Mouse (Mus musculus) ES-E14 (cell line): ENCODE data around the gene Phxr2. TPM values are rescaled to one million over a fixed set of nuclear protein-coding genes. Genes with fewer than 3 reads are reported as not detected.

ENCODE experiments used
- DNase-seq: peaks from one replicate; pipeline ENCODE4 v3.0.0-alpha.2; 2013; ENCODE audit warnings: low read depth, low spot score
- H3K27ac ChIP-seq: 2 replicates; pipeline ENCODE4 v1.5.1; 2012; ENCODE audit warnings: low read depth, mild to moderate bottlenecking, low read length, moderate library complexity, mixed read lengths; ENCODE audit not compliant: poor library complexity, insufficient read depth, severe bottlenecking
- H3K36me3 ChIP-seq: 2 replicates; pipeline ENCODE4 v1.6.1; 2012; ENCODE audit warnings: mild to moderate bottlenecking, low read length, moderate library complexity, mixed read lengths; ENCODE audit not compliant: control insufficient read depth, poor library complexity, insufficient read depth, severe bottlenecking
- H3K4me1 ChIP-seq, 2 experiments: fragments of 150-350 bp in 1 of 2; sonication (generic) in 1 of 2; 2 replicates each; pipeline ENCODE4 v1.6.1; 2012; ENCODE audit warnings: low read length in 2 of 2, mild to moderate bottlenecking in 1 of 2, mixed read lengths in 1 of 2; ENCODE audit not compliant: control insufficient read depth in 2 of 2, insufficient read depth in 2 of 2, poor library complexity in 1 of 2
- H3K4me3 ChIP-seq, 2 experiments: fragments of 150-350 bp in 1 of 2; sonication (generic) in 1 of 2; 2 replicates each; pipeline ENCODE4 v1.5.1; 2012; ENCODE audit warnings: low read length in 2 of 2, low read depth in 1 of 2, mild to moderate bottlenecking in 1 of 2, mixed read lengths in 1 of 2; ENCODE audit not compliant: insufficient read depth in 1 of 2, poor library complexity in 1 of 2, severe bottlenecking in 1 of 2
- H3K9ac ChIP-seq: 2 replicates; pipeline ENCODE4 v1.6.1; 2012; ENCODE audit warnings: low read depth, mild to moderate bottlenecking, low read length, mixed read lengths; ENCODE audit not compliant: poor library complexity, insufficient read depth, severe bottlenecking
- H3K9me3 ChIP-seq: fragments of 150-350 bp; sonication (generic); 2 replicates; pipeline ENCODE4 v1.6.1; 2012; ENCODE audit warnings: low read depth, mild to moderate bottlenecking, low read length; ENCODE audit not compliant: control insufficient read depth, insufficient read depth
- CHD2 ChIP-seq: IDR thresholded peaks from 2 replicates; pipeline ENCODE4 v1.6.1; 2014; ENCODE audit warnings: mild to moderate bottlenecking, low read depth, low read length, inconsistent platforms
- HCFC1 ChIP-seq: IDR thresholded peaks from 2 replicates; pipeline ENCODE4 v1.6.1; 2012; ENCODE audit warnings: low read length, inconsistent platforms, borderline replicate concordance; ENCODE audit not compliant: insufficient read depth
- MAFK ChIP-seq: IDR thresholded peaks from 2 replicates; pipeline ENCODE4 v1.6.1; 2014; ENCODE audit warnings: mild to moderate bottlenecking, low read depth, low read length, inconsistent platforms; ENCODE audit not compliant: insufficient read depth
- ZC3H11A ChIP-seq: IDR thresholded peaks from 2 replicates; pipeline ENCODE4 v1.6.1; 2012; ENCODE audit warnings: low read depth, mild to moderate bottlenecking, inconsistent platforms, low read length, borderline replicate concordance
- ZNF384 ChIP-seq: IDR thresholded peaks from 2 replicates; pipeline ENCODE4 v1.6.1; 2012; ENCODE audit warnings: low read depth, low read length, inconsistent platforms
- in situ Hi-C, 2 experiments: fragments of 600-800 bp; cut with MboI; formaldehyde crosslinking; loops; one replicate each; pipeline ENCODE4 v1.15.1; 2025; ENCODE audit warnings: low sequenced_read_pairs in 2 of 2, inconsistent platforms in 1 of 2; ENCODE audit not compliant: unreplicated experiment in 2 of 2
- total RNA-seq: library from RNA; depleted of rRNA; stranded (reverse); fragments of 300-350 nt; gene quantifications from 2 replicates; pipeline ENCODE4 v1.2.3, GENCODE M21; 2012

The Phxr2 gene
- total RNA-seq, 1 experiment, result not detected

DNA sequence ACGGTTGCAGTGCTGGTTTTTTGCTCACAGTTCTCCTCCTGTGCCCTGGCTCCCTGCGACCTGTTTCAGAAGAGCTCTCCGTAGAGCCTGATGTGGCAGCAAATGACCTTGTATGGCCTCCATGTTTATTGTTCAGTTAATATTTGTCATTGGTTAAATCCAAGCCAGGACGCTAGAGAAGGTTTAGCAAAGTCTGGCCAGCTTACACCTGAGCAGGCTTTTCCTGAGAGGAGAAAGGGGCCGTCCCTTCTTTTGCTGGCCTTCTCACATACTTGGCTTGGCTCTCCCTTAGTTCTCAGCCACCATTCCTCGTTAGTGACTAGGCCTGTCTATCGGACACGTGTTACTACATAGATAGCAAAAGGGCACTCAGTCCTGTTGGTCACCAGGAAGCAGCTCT is 28.5 kb upstream of the Phxr2 start:
- H3K4me1 ChIP-seq, result no peaks in the 10 kb centered on the region
- no peak overlapping the region for H3K4me3 ChIP-seq
- no peak for DNase-seq
- H3K27ac ChIP-seq, result no peak overlapping the region
- no peak overlapping the region for H3K9ac ChIP-seq
- in situ Hi-C loops, result no loop called here
- no peaks in the 10 kb centered on the region for H3K9me3 ChIP-seq
- no peaks in the 10 kb centered on the region; the same call in 1 of the 2 replicates for H3K36me3 ChIP-seq
- no peak for TF ChIP-seq ZC3H11A
- no peak for TF ChIP-seq MAFK
- no peak for TF ChIP-seq ZNF384
- TF ChIP-seq HCFC1, result no peak
- no peak for TF ChIP-seq CHD2

DNA sequence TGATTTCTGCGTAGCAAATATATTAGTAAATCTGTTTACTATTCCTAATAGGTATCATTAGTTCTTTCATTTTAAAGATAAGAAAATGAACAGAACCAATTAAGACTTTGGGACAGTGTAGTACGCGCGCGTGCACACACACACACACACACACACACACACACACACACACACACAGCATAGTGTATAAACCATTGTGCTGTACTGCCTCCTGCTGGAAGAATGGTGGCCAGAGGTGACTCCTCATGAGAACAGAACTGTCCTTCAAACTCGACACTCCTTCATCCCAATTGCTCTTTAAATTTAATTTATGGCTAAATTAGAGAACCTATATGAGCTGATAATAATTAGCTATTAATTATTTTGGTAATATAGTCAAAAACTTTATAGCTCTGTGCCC is 25.9 kb upstream of the Phxr2 start:
- Histone ChIP-seq H3K36me3 (no peaks in the 10 kb centered on the region; the same call in 1 of the 2 replicates), H3K9me3 (no peaks in the 10 kb centered on the region), H3K27ac (no peak overlapping the region), H3K9ac (no peak overlapping the region), H3K4me1 (no peaks in the 10 kb centered on the region), H3K4me3 (no peak overlapping the region)
- DNase-seq, result no peak
- in situ Hi-C loops, result no loop called here
- no peak for TF ChIP-seq ZNF384
- TF ChIP-seq ZC3H11A, result no peak
- TF ChIP-seq MAFK, result no peak
- no peak for TF ChIP-seq CHD2
- TF ChIP-seq HCFC1, result no peak

DNA sequence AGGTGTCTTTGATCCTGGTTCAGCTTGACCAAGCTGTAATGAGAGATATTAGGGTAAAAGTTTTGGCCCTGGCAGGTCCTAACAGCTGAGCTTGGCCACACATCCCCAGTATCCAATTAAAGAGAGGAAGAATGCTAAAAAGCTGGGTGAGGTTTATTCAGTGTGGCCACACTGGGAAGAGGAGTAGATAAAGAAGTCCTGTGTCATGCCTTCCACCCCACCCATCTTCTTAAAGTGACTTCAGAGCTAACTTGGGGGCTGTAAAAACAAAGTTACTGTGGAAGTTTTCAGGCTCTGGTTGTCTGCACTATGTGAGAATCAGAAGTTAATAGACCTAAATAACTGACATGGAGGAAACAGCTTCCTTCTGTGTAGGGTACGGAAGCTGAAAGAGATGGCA is 25.5 kb upstream of the Phxr2 start:
- no peaks in the 10 kb centered on the region for H3K4me1 ChIP-seq
- H3K27ac ChIP-seq, result no peak overlapping the region
- in situ Hi-C loops, result no loop called here
- no peaks in the 10 kb centered on the region for H3K9me3 ChIP-seq
- no peak for DNase-seq
- no peak overlapping the region for H3K9ac ChIP-seq
- TF ChIP-seq ZNF384 (no peak), MAFK (no peak), HCFC1 (no peak), ZC3H11A (no peak), CHD2 (no peak)
- H3K4me3 ChIP-seq, result no peak overlapping the region
- H3K36me3 ChIP-seq, result no peaks in the 10 kb centered on the region; the same call in 1 of the 2 replicates

DNA sequence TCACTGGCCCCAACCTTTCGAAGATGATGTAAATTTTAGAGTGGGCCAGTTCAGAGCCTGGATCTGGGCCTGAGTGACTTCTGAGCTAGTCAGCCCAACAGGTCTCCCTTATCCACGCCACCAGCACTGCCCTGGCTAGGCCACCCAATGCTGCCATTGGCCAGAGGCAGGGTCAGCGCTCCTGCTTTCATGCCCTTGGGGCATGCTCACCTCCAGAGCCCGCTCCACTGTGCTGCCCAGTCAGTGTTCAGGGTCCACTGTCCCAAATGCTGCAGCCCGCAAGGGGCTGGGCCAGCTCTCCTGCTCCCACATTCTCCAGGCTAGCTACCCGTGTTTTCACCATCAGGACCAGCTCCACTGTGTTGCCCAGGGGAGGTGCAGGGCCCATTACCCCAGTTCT is 23.9 kb upstream of the Phxr2 start:
- Histone ChIP-seq H3K9ac (no peak overlapping the region), H3K36me3 (no peaks in the 10 kb centered on the region; the same call in 1 of the 2 replicates), H3K4me3 (no peak overlapping the region), H3K27ac (no peak overlapping the region), H3K9me3 (no peaks in the 10 kb centered on the region), H3K4me1 (no peaks in the 10 kb centered on the region)
- TF ChIP-seq HCFC1 (no peak), CHD2 (no peak), MAFK (no peak), ZNF384 (no peak), ZC3H11A (no peak)
- no peak for DNase-seq
- in situ Hi-C loops, result no loop called here

DNA sequence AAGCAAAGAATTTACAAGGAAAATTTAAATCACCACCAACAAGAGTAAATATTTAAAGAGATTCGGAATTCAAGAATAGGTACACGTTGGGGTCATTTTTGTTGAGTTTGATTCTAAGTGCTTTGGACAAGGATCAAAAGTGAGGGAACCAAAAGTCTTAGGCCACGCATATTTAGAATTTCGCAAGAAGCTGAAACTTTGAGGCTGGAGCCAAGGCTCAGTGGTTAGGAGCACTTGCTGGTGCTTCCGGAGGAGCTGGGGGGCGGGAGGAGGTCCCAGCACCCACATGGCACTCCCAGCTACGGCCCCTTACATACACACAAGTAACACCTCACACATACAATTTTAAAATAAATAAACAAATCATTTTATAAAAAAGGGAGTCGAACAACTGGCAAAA is 20.5 kb upstream of the Phxr2 start:
- Histone ChIP-seq H3K9me3 (no peaks in the 10 kb centered on the region), H3K36me3 (no peaks in the 10 kb centered on the region; the same call in 1 of the 2 replicates), H3K4me1 (no peaks in the 10 kb centered on the region), H3K9ac (no peak overlapping the region), H3K4me3 (no peak overlapping the region), H3K27ac (no peak overlapping the region)
- no peak for TF ChIP-seq MAFK
- no peak for TF ChIP-seq CHD2
- TF ChIP-seq ZNF384, result no peak
- no peak for TF ChIP-seq HCFC1
- TF ChIP-seq ZC3H11A, result no peak
- in situ Hi-C loops, result no loop called here
- no peak for DNase-seq
